Comparison of ENCODE assay signal across 11 mouse cellular contexts in the genomic region with DNA sequence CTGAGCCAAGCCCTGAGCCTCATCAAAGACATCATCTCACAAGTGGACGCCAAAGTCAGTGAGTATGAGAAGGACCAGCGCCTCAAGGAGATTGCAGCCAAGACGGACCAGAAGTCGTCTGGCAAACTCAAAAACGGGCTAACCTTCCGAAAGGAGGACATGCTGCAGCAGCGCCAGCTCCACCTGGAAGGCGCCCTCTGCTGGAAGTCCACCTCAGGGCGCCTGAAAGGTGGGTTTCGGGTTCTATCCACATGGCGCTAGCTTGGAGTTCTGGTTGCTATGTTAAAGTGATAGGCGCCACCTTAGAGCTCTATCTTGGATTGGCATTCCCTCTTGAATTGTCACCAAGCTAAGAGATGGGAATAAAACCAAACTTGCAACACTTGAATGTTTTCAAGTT. TPM values are rescaled to one million over a fixed set of nuclear protein-coding genes. Genes with fewer than 3 reads are reported as not detected.
A peak's percentile ranks its signal among the peaks of the same experiment; 100 is the strongest.
DNase-seq lines count a peak whose midpoint lies in the region; ATAC-seq and TF ChIP-seq lines count a peak whose summit lies in the region.
"Had no signal": no experiment of that assay in that cellular context is flagged by ENCODE, and none has a peak within 500 bp of the region (broad histone marks: within the 10 kb centered on the region; RNA-seq: fewer than 3 reads in every experiment).

No protein-coding gene starts in this region.

- peak; percentile 22; the same call in 1 of the 2 replicates for TF ChIP-seq CTCF in heart, postnatal 0 days (IDR thresholded peaks at IDR 0.05; ENCODE audit: low read depth)
- TF ChIP-seq CTCF in midbrain, postnatal 0 days (IDR thresholded peaks at IDR 0.05): peak; percentile 37
- TF ChIP-seq CTCF in olfactory bulb, adult 2 months (IDR thresholded peaks at IDR 0.05; ENCODE audit: insufficient read depth, low read depth, low read length): peak; percentile 38; the same call in 1 of the 2 replicates

- no peaks in the 10 kb centered on the region for H3K9me3 ChIP-seq in heart, postnatal 0 days (replicated peaks; ENCODE audit: control insufficient read depth, low read length)
- no peaks in the 10 kb centered on the region for H3K9me3 ChIP-seq in midbrain, postnatal 0 days (ENCODE audit: low read length)
- H3K9me3 ChIP-seq in midbrain, embryonic 10.5 days (replicated peaks): no peaks in the 10 kb centered on the region
- no peaks in the 10 kb centered on the region for H3K9me3 ChIP-seq in forebrain, embryonic 13.5 days (replicated peaks)

- 77% methylated on average over 12 of the region's 12 CpGs for WGBS in heart, postnatal 0 days
- WGBS in midbrain, postnatal 0 days: 79% methylated on average over 12 of the region's 12 CpGs
- WGBS in midbrain, embryonic 10.5 days: 76% methylated on average over 12 of the region's 12 CpGs
- 79% methylated on average over 12 of the region's 12 CpGs for WGBS in olfactory bulb, adult 2 months
- 74% methylated on average over 12 of the region's 12 CpGs for WGBS in forebrain, embryonic 13.5 days

- no peak for DNase-seq in heart, postnatal 0 days (ENCODE audit: low spot score)
- DNase-seq in heart, adult 9 months (ENCODE audit: low spot score in 2 of 2): no peak
- DNase-seq in midbrain, postnatal 0 days (ENCODE audit: low spot score): no peak
- no peak for DNase-seq in midbrain, embryonic 10.5 days (ENCODE audit: low spot score)
- DNase-seq in R1 (ENCODE audit: low read depth, low spot score): peak; percentile 64
- no peak for DNase-seq in layer of hippocampus, postnatal 10 days (ENCODE audit: low spot score in 2 of 2)
- DNase-seq: right cerebral cortex, adult 18-20 months had no signal

- no peak overlapping the region for H3K4me3 ChIP-seq in heart, postnatal 0 days (ENCODE audit: low read depth, low read length)
- no peak overlapping the region for H3K4me3 ChIP-seq in midbrain, postnatal 0 days (ENCODE audit: low read depth, low read length)
- no peak overlapping the region for H3K4me3 ChIP-seq in midbrain, embryonic 10.5 days
- no peak overlapping the region for H3K4me3 ChIP-seq in olfactory bulb, adult 2 months (ENCODE audit: insufficient read depth, low read depth, low read length)
- H3K4me3 ChIP-seq in forebrain, embryonic 13.5 days: no peak overlapping the region

- H3K4me1 ChIP-seq in heart, postnatal 0 days (ENCODE audit: control insufficient read depth, insufficient read depth): no peaks in the 10 kb centered on the region
- H3K4me1 ChIP-seq in midbrain, postnatal 0 days (ENCODE audit: insufficient read depth, low read length): no peaks in the 10 kb centered on the region
- H3K4me1 ChIP-seq in midbrain, embryonic 10.5 days: no peaks in the 10 kb centered on the region
- no peaks in the 10 kb centered on the region for H3K4me1 ChIP-seq in olfactory bulb, adult 2 months (ENCODE audit: control insufficient read depth, insufficient read depth, low read length)
- no peaks in the 10 kb centered on the region for H3K4me1 ChIP-seq in forebrain, embryonic 13.5 days

- H3K4me2 ChIP-seq in heart, postnatal 0 days (ENCODE audit: low read depth, low read length): no peak overlapping the region
- no peak overlapping the region for H3K4me2 ChIP-seq in midbrain, postnatal 0 days (ENCODE audit: low read depth, low read length, poor library complexity, severe bottlenecking)
- H3K4me2 ChIP-seq in forebrain, embryonic 13.5 days: no peak overlapping the region

- peaks cover 77% of the 10 kb centered on the region for H3K36me3 ChIP-seq in heart, postnatal 0 days (replicated peaks; ENCODE audit: control insufficient read depth, insufficient read depth, low read length)
- peaks cover 53% of the 10 kb centered on the region for H3K36me3 ChIP-seq in midbrain, postnatal 0 days (ENCODE audit: insufficient read depth, low read length)
- H3K36me3 ChIP-seq in midbrain, embryonic 10.5 days: peaks cover 84% of the 10 kb centered on the region
- H3K36me3 ChIP-seq in forebrain, embryonic 13.5 days (ENCODE audit: poor library complexity, severe bottlenecking): peaks cover 81% of the 10 kb centered on the region

- H3K27ac ChIP-seq in heart, postnatal 0 days (ENCODE audit: low read depth): no peak overlapping the region
- no peak overlapping the region for H3K27ac ChIP-seq in midbrain, postnatal 0 days (ENCODE audit: low read depth, low read length)
- no peak overlapping the region for H3K27ac ChIP-seq in midbrain, embryonic 10.5 days (replicated peaks)
- H3K27ac ChIP-seq in olfactory bulb, adult 2 months (ENCODE audit: insufficient read depth, low read depth, low read length): no peak overlapping the region
- no peak overlapping the region for H3K27ac ChIP-seq in forebrain, embryonic 13.5 days

- TF ChIP-seq EP300 in heart, postnatal 0 days (IDR thresholded peaks at IDR 0.05; ENCODE audit: low read depth): no peak

- H3K27me3 ChIP-seq in heart, postnatal 0 days (ENCODE audit: control insufficient read depth, insufficient read depth, low read length): no peaks in the 10 kb centered on the region
- no peaks in the 10 kb centered on the region for H3K27me3 ChIP-seq in midbrain, postnatal 0 days (ENCODE audit: insufficient read depth, low read length)
- H3K27me3 ChIP-seq in midbrain, embryonic 10.5 days (ENCODE audit: low read depth, poor library complexity, severe bottlenecking): no peaks in the 10 kb centered on the region
- H3K27me3 ChIP-seq in forebrain, embryonic 13.5 days: no peaks in the 10 kb centered on the region

- no peak for ATAC-seq in heart, postnatal 0 days (ENCODE audit: insufficient read depth, low read depth)
- no peak for ATAC-seq in midbrain, postnatal 0 days (ENCODE audit: low FRiP score)
- ATAC-seq in forebrain, embryonic 13.5 days: no peak

- TF ChIP-seq POLR2A in olfactory bulb, adult 2 months (IDR thresholded peaks at IDR 0.05; ENCODE audit: insufficient read depth, low read depth, low read length): no peak

- no peak overlapping the region for H3K9ac ChIP-seq in heart, postnatal 0 days (replicated peaks; ENCODE audit: low read depth, low read length)
- H3K9ac ChIP-seq in midbrain, postnatal 0 days (replicated peaks; ENCODE audit: low read length, poor library complexity, severe bottlenecking): no peak overlapping the region
- H3K9ac ChIP-seq in forebrain, embryonic 13.5 days: no peak overlapping the region

RNA-seq across cellular contexts. Expression of a gene that starts 28.0 kb away (rescaled TPM):
- total RNA-seq in heart, postnatal 0 days (2014; rRNA removed; ENCODE audit: low replicate concordance): 8.9 and 14.1 TPM in 2 replicates
- polyA plus RNA-seq in heart, postnatal 0 days (2015; fragmentation: Nextera tagmentation; extraction: Ambion mirVana): 6.8 and 7.3 TPM in 2 replicates
- total RNA-seq in midbrain, postnatal 0 days (2014; rRNA removed): 1.8 and 2.2 TPM in 2 replicates
- polyA plus RNA-seq in midbrain, postnatal 0 days (2015; fragmentation: Nextera tagmentation; extraction: Ambion mirVana): 3.1 and 3.6 TPM in 2 replicates
- polyA plus RNA-seq in midbrain, embryonic 10.5 days (2016; fragmentation: Nextera tagmentation; extraction: Ambion mirVana): 4.5 and 4.8 TPM in 2 replicates
- polyA plus RNA-seq in olfactory bulb, adult 2 months (2012; ENCODE audit: insufficient read depth, insufficient read length, low replicate concordance, missing spikeins): not detected in 2 replicates
- 1 to 10 TPM in 1 of 2 experiments, under 1 TPM in 1; 0.87 to 1.7 TPM for total RNA-seq in layer of hippocampus, postnatal 10 days (2021)
- polyA plus RNA-seq in forebrain, embryonic 13.5 days (2015; fragmentation: Nextera tagmentation; extraction: Ambion mirVana): 3.9 and 4.8 TPM in 2 replicates

RNA-seq across cellular contexts. Expression of a gene that starts 31.2 kb away (rescaled TPM):
- total RNA-seq in heart, postnatal 0 days (2014; rRNA removed; ENCODE audit: low replicate concordance): not detected in 2 replicates
- polyA plus RNA-seq in heart, postnatal 0 days (2015; fragmentation: Nextera tagmentation; extraction: Ambion mirVana): not detected in 2 replicates
- 0.47 and 0.55 TPM in 2 replicates for total RNA-seq in midbrain, postnatal 0 days (2014; rRNA removed)
- polyA plus RNA-seq in midbrain, postnatal 0 days (2015; fragmentation: Nextera tagmentation; extraction: Ambion mirVana): 0.64 and 0.68 TPM in 2 replicates
- polyA plus RNA-seq in midbrain, embryonic 10.5 days (2016; fragmentation: Nextera tagmentation; extraction: Ambion mirVana): not detected in 2 replicates
- not detected in 2 replicates for polyA plus RNA-seq in olfactory bulb, adult 2 months (2012; ENCODE audit: insufficient read depth, insufficient read length, low replicate concordance, missing spikeins)
- total RNA-seq in layer of hippocampus, postnatal 10 days (2021): under 1 TPM; 0.20 to 0.32 TPM
- polyA plus RNA-seq in forebrain, embryonic 13.5 days (2015; fragmentation: Nextera tagmentation; extraction: Ambion mirVana): 0.10 TPM in 1 of 2 replicates, not detected in the other
- total RNA-seq: heart, postnatal 25 days; left cerebral cortex, adult 18-20 months had no signal

RNA-seq across cellular contexts. Expression of a gene that starts 46.7 kb away (rescaled TPM):
- 12.6 and 28.8 TPM in 2 replicates for total RNA-seq in heart, postnatal 0 days (2014; rRNA removed; ENCODE audit: low replicate concordance)
- polyA plus RNA-seq in heart, postnatal 0 days (2015; fragmentation: Nextera tagmentation; extraction: Ambion mirVana): 2.8 and 3.4 TPM in 2 replicates
- total RNA-seq in midbrain, postnatal 0 days (2014; rRNA removed): 34.3 and 46.0 TPM in 2 replicates
- 6.8 and 7.2 TPM in 2 replicates for polyA plus RNA-seq in midbrain, postnatal 0 days (2015; fragmentation: Nextera tagmentation; extraction: Ambion mirVana)
- 10.3 and 11.8 TPM in 2 replicates for polyA plus RNA-seq in midbrain, embryonic 10.5 days (2016; fragmentation: Nextera tagmentation; extraction: Ambion mirVana)
- polyA plus RNA-seq in olfactory bulb, adult 2 months (2012; ENCODE audit: insufficient read depth, insufficient read length, low replicate concordance, missing spikeins): not detected in 2 replicates
- total RNA-seq in layer of hippocampus, postnatal 10 days (2021): 10 to 100 TPM; 36.5 to 44.6 TPM
- polyA plus RNA-seq in forebrain, embryonic 13.5 days (2015; fragmentation: Nextera tagmentation; extraction: Ambion mirVana): 11.1 and 11.7 TPM in 2 replicates

RNA-seq across cellular contexts. Expression of a gene that starts 53.4 kb away (rescaled TPM):
- 59.7 and 70.8 TPM in 2 replicates for total RNA-seq in heart, postnatal 0 days (2014; rRNA removed; ENCODE audit: low replicate concordance)
- polyA plus RNA-seq in heart, postnatal 0 days (2015; fragmentation: Nextera tagmentation; extraction: Ambion mirVana): 25.0 and 25.7 TPM in 2 replicates
- total RNA-seq in midbrain, postnatal 0 days (2014; rRNA removed): 85.5 and 106 TPM in 2 replicates
- 57.1 and 58.3 TPM in 2 replicates for polyA plus RNA-seq in midbrain, postnatal 0 days (2015; fragmentation: Nextera tagmentation; extraction: Ambion mirVana)
- polyA plus RNA-seq in midbrain, embryonic 10.5 days (2016; fragmentation: Nextera tagmentation; extraction: Ambion mirVana): 69.4 and 80.0 TPM in 2 replicates
- polyA plus RNA-seq in olfactory bulb, adult 2 months (2012; ENCODE audit: insufficient read depth, insufficient read length, low replicate concordance, missing spikeins): not detected in 2 replicates
- 10 to 100 TPM; 27.7 to 29.0 TPM for total RNA-seq in layer of hippocampus, postnatal 10 days (2021)
- polyA plus RNA-seq in forebrain, embryonic 13.5 days (2015; fragmentation: Nextera tagmentation; extraction: Ambion mirVana): 67.2 and 72.0 TPM in 2 replicates
